Mouse (Mus musculus) midbrain, embryonic 14.5 days (tissue): ENCODE results near the gene Spopl. TPM values are rescaled to one million over a fixed set of nuclear protein-coding genes. Genes with fewer than 3 reads are reported as not detected.
"Not testable (repeated sequence)": the region's sequence is repeated elsewhere in the genome, so short reads cannot be mapped to it uniquely, and the experiment has no call there.

Experiments used
- ATAC-seq: fragments of 200-750 bp; cut with Nextera tagmentation; 2 replicates; pipeline ENCODE4 v1.8.0; 2017; ENCODE audit warnings: moderate number of reproducible peaks, moderate library complexity; ENCODE audit not compliant: low FRiP score, low TSS enrichment
- DNase-seq: peaks from one replicate; pipeline ENCODE4 v3.0.0-alpha.2; 2015
- H3K27ac ChIP-seq: fragments of 300-500 bp; sonication (generic); replicated peaks from 2 replicates; pipeline ENCODE4 v1.5.1; 2014; ENCODE audit warnings: mild to moderate bottlenecking, low read depth, low read length, moderate library complexity
- H3K27me3 ChIP-seq: fragments of 300-500 bp; sonication (generic); 2 replicates; pipeline ENCODE4 v1.6.1; 2014; ENCODE audit warnings: low read length, control low read depth, mixed read lengths; ENCODE audit not compliant: control insufficient read depth, insufficient read depth
- H3K36me3 ChIP-seq: fragments of 300-500 bp; sonication (generic); 2 replicates; pipeline ENCODE4 v1.6.1; 2014; ENCODE audit warnings: low read length, control low read depth; ENCODE audit not compliant: control insufficient read depth, insufficient read depth
- H3K4me1 ChIP-seq: fragments of 300-500 bp; sonication (generic); 2 replicates; pipeline ENCODE4 v1.6.1; 2014; ENCODE audit warnings: mild to moderate bottlenecking, antibody characterized with exemption, low read length, control low read depth; ENCODE audit not compliant: control insufficient read depth, insufficient read depth
- H3K4me2 ChIP-seq: fragments of 300-500 bp; sonication (generic); 2 replicates; pipeline ENCODE4 v1.6.1; 2014; ENCODE audit warnings: mild to moderate bottlenecking, low read length, moderate library complexity
- H3K4me3 ChIP-seq: fragments of 300-500 bp; sonication (generic); replicated peaks from 2 replicates; pipeline ENCODE4 v1.5.1; 2014; ENCODE audit warnings: low read depth, low read length
- H3K9ac ChIP-seq: fragments of 300-500 bp; sonication (generic); replicated peaks from 2 replicates; pipeline ENCODE4 v1.6.1; 2014; ENCODE audit warnings: mild to moderate bottlenecking, low read length, moderate library complexity
- H3K9me3 ChIP-seq: fragments of 300-500 bp; sonication (generic); 2 replicates; pipeline ENCODE4 v1.6.1; 2016; ENCODE audit warnings: low read length, control low read depth, mixed read lengths; ENCODE audit not compliant: control insufficient read depth
- WGBS: fragments of 180-500 bp; shearing (Covaris S2); extraction: QIAGEN DNeasy Blood & Tissue Kit; methylation state at CpG from one replicate; pipeline ENCODE4 v1.1.7; 2014; 5-methylcytosine and 5-hydroxymethylcytosine counted together
- polyA plus RNA-seq: library from polyadenylated mRNA; unstranded; fragments of >200 nt; fragmentation: Nextera tagmentation; extraction: Ambion mirVana; gene quantifications from 2 replicates; pipeline ENCODE4 v1.2.1, GENCODE M21; 2014

Spopl gene
- polyA plus RNA-seq, result 9.2 and 9.5 TPM in 2 replicates

DNA sequence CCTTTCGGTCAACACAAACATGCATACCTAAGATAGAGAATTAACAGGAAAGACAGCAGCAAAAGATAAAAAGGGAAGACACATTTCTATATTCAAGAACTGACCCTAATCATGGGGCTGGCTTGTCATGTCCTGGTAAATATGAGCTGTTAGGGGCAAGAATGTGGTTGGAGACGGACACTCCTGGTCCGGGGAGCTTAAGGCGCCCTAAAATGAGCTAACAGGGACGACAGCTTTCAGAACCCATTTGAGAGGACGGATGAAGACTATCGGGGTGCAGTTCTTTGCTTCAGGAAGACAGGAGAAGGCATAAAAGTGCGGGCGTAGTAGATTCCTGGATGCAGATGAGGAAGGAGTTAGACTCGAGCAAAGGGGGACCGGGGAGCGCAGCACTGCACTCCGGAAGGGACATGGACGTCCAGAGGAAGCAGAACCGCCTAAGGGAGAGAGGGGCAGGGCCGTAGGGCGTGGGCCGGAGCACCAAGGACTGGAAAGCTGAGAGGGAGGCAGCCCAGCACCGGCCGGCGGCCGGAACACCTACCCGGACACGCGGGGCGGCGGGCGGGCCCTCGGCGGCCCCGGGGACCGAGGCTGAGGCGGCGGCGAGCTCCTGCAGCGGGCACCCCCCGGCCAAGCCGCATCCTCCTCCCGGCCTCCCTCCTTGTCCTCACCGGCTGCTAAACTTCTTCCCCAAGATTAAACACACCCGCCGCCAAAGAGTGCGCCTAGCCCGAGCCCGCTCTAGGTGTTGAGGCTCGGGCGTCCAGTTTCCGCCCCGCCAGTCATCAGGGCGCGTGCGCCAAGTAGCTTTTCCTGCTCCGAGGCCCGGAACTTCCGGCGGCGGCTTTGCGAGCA is at the start of gene Spopl:
TSS of gene Spopl (minus strand) at position 805 of the 855 bp plus-strand sequence.
- peak; percentile 94 for ATAC-seq
- peak within 1 kb of the TSS; percentile 73 for H3K27ac ChIP-seq

DNA sequence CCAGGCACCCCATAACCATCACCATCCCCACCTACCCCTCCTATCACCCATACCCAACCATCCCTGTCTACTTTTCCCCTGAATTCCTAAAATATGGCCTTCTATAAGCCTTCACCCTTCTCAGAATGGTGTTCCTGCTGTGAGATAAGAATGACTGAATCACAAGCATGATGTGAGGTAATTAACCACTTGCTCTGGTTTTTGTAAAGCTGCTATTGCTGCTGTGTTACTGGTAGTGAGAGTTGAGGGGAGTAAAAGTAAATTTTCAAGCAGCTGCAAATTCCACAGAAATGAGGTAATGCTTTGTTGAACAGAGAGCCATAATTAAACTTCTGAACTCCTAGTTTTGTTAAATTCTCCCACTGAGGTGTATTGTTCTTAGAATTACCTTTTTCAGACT is 48.2 kb upstream of the Spopl start:
- no peaks in the 10 kb centered on the region for H3K36me3 ChIP-seq
- H3K4me3 ChIP-seq, result no peak overlapping the region
- H3K9me3 ChIP-seq, result no peaks in the 10 kb centered on the region
- DNase-seq (no peak), ATAC-seq (no peak)
- no peaks in the 10 kb centered on the region for H3K27me3 ChIP-seq
- no peak overlapping the region for H3K4me2 ChIP-seq
- H3K27ac ChIP-seq, result no peak overlapping the region
- H3K4me1 ChIP-seq, result no peaks in the 10 kb centered on the region
- no peak overlapping the region for H3K9ac ChIP-seq

More for the DNA sequence above, at the start of gene Spopl:
- Histone ChIP-seq H3K9me3 (no peaks in the 10 kb centered on the region), H3K4me1 (peaks cover 10% of the 10 kb centered on the region), H3K27me3 (no peaks in the 10 kb centered on the region), H3K36me3 (no peaks in the 10 kb centered on the region), H3K4me2 (peak within 1 kb of the TSS; percentile 67), H3K9ac (peak within 1 kb of the TSS; percentile 91), H3K4me3 (peak within 1 kb of the TSS; percentile 84)
- peak; percentile 95 for DNase-seq
- 2% methylated on average over 58 of the region's 58 CpGs for WGBS

DNA sequence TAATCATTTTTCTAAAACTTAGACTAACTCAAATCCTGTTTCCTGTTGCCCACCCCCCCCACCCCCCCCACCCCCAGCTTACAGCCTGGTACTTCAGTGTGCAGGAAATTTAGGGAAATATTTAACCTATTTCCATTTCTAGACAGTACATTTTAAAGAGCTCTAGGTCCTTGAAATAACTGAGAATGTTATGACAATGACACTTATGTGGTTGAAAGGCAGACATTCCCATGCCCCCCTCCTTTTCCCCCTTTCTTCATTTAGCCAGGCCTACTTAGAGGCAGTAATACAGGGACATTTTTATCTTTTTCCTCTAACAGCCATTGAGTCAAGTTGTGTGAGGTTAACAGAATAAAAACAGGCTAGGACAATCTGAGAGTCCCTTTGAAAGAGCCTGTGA is 46.1 kb upstream of the Spopl start:
- Histone ChIP-seq H3K4me2 (no peak overlapping the region), H3K27ac (no peak overlapping the region), H3K4me1 (no peaks in the 10 kb centered on the region), H3K4me3 (no peak overlapping the region), H3K9me3 (no peaks in the 10 kb centered on the region), H3K9ac (no peak overlapping the region), H3K27me3 (no peaks in the 10 kb centered on the region), H3K36me3 (no peaks in the 10 kb centered on the region)
- DNase-seq (no peak), ATAC-seq (no peak)

DNA sequence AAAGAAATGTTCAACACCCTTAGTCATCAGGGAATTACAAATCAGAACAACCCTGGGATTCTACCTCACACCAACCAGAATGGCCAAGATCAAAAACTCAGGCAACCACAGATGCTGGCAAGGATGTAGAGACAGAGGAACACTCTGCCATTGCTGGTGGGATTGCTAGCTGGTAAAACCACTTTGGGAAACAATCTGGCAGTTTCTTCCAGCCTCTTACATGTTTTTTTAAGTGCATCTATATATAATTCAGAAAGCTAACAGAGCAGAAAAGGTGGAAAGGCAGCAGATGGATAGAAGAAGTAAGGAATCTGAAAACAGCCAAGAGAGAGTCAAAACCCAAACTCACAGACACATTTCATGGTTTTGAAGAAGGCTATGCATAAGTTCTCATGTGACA is 33.5 kb upstream of the Spopl start:
- Histone ChIP-seq H3K27me3 (no peaks in the 10 kb centered on the region), H3K27ac (no peak overlapping the region), H3K9me3 (no peaks in the 10 kb centered on the region), H3K4me1 (no peaks in the 10 kb centered on the region), H3K4me3 (no peak overlapping the region), H3K36me3 (no peaks in the 10 kb centered on the region), H3K9ac (no peak overlapping the region), H3K4me2 (no peak overlapping the region)
- DNase-seq, result no peak
- ATAC-seq, result no peak

DNA sequence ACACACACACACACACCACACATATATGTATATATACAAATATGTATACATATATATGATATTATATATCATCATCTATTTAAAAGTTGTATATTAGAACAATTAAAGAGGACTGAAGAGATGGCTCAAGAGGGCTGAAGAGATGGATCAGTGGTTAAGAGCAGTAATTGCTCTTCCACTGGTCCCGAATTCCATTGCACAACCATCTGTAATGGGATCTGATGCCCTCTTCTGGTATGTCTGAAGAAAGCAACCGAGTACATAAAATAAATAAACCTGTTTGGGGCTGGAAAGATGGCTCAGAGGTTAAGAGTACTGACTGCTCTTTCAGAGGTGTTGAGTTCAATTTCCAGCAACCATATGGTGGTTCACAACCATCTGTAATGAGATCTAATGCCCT is 16.9 kb upstream of the Spopl start:
- Histone ChIP-seq H3K9me3 (no peaks in the 10 kb centered on the region), H3K27ac (no peak overlapping the region), H3K9ac (no peak overlapping the region), H3K4me3 (no peak overlapping the region), H3K27me3 (no peaks in the 10 kb centered on the region), H3K4me2 (no peak overlapping the region), H3K4me1 (no peaks in the 10 kb centered on the region), H3K36me3 (no peaks in the 10 kb centered on the region)
- no peak for ATAC-seq
- 43% methylated on average over 2 of the region's 2 CpGs for WGBS
- no peak for DNase-seq

DNA sequence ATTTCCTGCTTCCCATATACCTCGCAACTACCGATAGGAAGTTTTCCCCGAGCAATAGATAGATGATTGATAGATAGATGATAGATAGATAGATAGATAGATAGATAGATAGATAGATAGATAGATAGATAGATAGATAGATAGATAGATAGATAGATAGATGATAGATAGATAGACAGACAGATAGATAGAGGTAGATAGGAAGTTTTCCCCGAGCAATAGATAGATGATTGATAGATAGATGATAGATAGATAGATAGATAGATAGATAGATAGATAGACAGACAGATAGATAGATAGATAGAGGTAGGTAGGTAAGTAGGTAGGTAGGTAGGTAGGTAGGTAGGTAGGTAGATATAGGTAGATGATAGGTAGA is 239 bp upstream of the Spopl start:
- not testable (repeated sequence) for H3K27ac ChIP-seq, H3K27me3 ChIP-seq, H3K9me3 ChIP-seq, ATAC-seq, H3K36me3 ChIP-seq, DNase-seq, H3K9ac ChIP-seq
- Histone ChIP-seq H3K4me1 (peaks cover 10% of the 10 kb centered on the region), H3K4me2 (peak overlapping the region; percentile 67), H3K4me3 (peak overlapping the region; percentile 84)
- 23% methylated on average over 4 of the region's 4 CpGs for WGBS

DNA sequence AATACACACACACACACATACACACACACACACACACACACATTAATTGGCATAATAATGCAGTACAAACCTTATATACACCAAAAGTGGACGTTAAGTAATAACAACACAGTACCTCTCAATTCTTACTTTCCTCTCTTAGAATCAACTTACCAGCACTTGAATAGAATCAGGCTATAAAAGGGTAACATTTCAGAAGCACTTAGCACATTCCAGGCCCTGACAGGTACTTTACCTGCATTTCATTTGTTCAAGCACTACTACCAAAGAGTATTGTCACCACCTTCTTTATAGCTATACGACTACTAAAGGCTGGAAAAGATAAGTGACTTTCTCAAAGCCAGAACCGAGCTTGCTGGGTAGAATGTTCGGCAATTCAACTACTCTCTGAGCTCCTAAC is 1.3 kb downstream of the Spopl start:
- peaks cover 10% of the 10 kb centered on the region for H3K4me1 ChIP-seq
- H3K27me3 ChIP-seq, result no peaks in the 10 kb centered on the region
- H3K9me3 ChIP-seq, result no peaks in the 10 kb centered on the region
- no peak overlapping the region; the same call in 1 of the 2 replicates for H3K9ac ChIP-seq
- no peak for DNase-seq
- 90% methylated on average over 4 of the region's 4 CpGs for whole genome bisulfite sequencing
- ATAC-seq, result no peak
- peak overlapping the region; percentile 67 for H3K4me2 ChIP-seq
- H3K27ac ChIP-seq, result no peak overlapping the region
- no peaks in the 10 kb centered on the region for H3K36me3 ChIP-seq
- H3K4me3 ChIP-seq, result peak overlapping the region; percentile 84

DNA sequence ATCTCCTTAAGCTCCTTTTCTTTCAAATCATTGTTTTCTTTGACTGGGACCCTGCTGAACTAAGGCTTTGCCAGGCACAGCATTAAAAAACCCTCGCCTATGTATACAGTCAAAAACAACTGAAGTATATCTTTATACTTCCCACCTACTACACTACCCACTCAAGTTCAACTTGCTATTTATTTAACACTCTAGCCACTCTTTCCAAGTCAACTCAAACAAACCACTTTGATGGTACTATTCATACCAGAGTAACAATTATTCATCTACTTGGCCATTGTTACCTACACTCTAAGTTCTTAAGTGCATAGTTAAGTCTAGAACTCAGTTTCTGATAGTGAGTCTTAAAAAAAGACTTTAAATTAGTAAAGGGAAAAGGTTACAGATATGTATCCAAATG is 3.1 kb downstream of the Spopl start:
- Histone ChIP-seq H3K4me3 (no peak overlapping the region), H3K4me1 (peaks cover 10% of the 10 kb centered on the region), H3K36me3 (no peaks in the 10 kb centered on the region), H3K27me3 (no peaks in the 10 kb centered on the region), H3K9ac (no peak overlapping the region), H3K9me3 (no peaks in the 10 kb centered on the region), H3K27ac (no peak overlapping the region), H3K4me2 (no peak overlapping the region)
- 92% methylated on average over 1 of the region's 1 CpGs for WGBS
- ATAC-seq, result no peak
- no peak for DNase-seq

DNA sequence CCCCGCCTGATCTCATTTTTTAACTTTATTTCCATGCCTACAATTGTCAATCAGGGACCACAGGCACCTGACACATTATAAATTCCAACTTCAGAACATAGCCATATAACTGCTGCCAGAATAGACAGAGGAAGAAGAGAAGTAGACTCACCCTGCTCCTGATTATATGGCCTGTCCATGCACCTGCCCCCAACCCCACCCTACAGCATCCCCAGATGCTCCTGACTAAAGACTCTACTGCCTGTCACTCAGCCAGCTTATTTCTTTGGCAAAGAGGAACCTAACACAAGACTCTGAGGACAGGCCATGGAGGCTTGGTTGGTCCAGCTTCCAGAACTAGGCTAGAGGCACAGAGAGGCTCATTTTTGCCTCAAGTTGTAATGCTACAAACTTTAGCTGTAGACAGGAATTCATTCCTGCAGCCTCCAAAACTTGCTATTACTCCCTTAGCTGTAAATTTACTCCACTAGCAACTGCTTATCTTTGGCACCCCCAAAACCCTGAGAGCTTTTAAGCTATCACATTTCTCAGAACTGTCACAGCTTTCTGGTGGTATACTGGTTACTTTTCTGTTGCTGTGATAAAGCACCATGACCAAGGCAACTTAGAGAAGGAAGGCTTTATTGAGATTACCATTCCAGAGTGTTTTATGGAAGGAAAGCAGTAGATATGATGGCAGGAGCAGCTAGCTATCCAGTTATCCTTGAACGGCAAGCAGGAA is 6.7 kb downstream of the Spopl start:
- ATAC-seq (no peak), DNase-seq (no peak)
- H3K27me3 ChIP-seq, result no peaks in the 10 kb centered on the region
- no peak overlapping the region for H3K4me3 ChIP-seq
- WGBS, result 94% methylated on average over 2 of the region's 2 CpGs
- H3K27ac ChIP-seq, result no peak overlapping the region
- H3K9ac ChIP-seq, result no peak overlapping the region
- H3K4me1 ChIP-seq, result no peaks in the 10 kb centered on the region
- no peak overlapping the region for H3K4me2 ChIP-seq
- no peaks in the 10 kb centered on the region for H3K36me3 ChIP-seq
- no peaks in the 10 kb centered on the region for H3K9me3 ChIP-seq
